Mouse (Mus musculus) spleen, adult 2 months (tissue): ENCODE data around the gene Numbl.
A peak's percentile ranks its signal among the peaks of the same experiment; 100 is the strongest.

Source experiments
- CTCF ChIP-seq: fragments of 200-500 bp; IDR thresholded peaks from 2 replicates; pipeline ENCODE4 v1.5.1; 2011; ENCODE audit warnings: mild to moderate bottlenecking, inconsistent platforms; ENCODE audit not compliant: insufficient read depth, insufficient read length, insufficient replicate concordance; ENCODE audit errors: extremely low read depth
- POLR2A ChIP-seq: fragments of 200-500 bp; IDR thresholded peaks from 2 replicates; pipeline ENCODE4 v1.6.1; 2011; ENCODE audit warnings: low read depth, low read length, inconsistent platforms

GRCm38 (mm10) chr7:27302172-27302571 lies 43.9 kb downstream of the Numbl start:
- peak; percentile 82; the same call in 1 of the 2 replicates for TF ChIP-seq CTCF
- no peak for TF ChIP-seq POLR2A
